Mouse (Mus musculus) megakaryocyte, adult 5-6 weeks (primary cell): ENCODE data around the gene Calm2. TPM values are rescaled to one million over a fixed set of nuclear protein-coding genes. Genes with fewer than 3 reads are reported as not detected.

Experiments used
- ATAC-seq: 2 replicates; pipeline ENCODE4 v1.8.0; 2016; ENCODE audit warnings: mild to moderate bottlenecking, inconsistent platforms; ENCODE audit not compliant: poor library complexity, severe bottlenecking
- total RNA-seq, 2 experiments: library from RNA; stranded (forward) in 1 of 2; stranded (reverse) in 1 of 2; fragments of 153-499, 151-499 nt in 1 of 2; fragments of 221-1000, 200-1000 nt in 1 of 2; gene quantifications; 2 replicates each; pipeline versions ENCODE4 v1.2.3 to v1.2.4; 2015 to 2017

The Calm2 gene
- total RNA-seq (2015) (594 and 654 TPM in 2 replicates), total RNA-seq (2017) (1,417 and 1,603 TPM in 2 replicates)

GRCm38 (mm10) chr17:87446767-87447611 lies at the start of gene Calm2:
Calm2 (minus strand) TSS chr17:87446935.
- peak; percentile 82 for ATAC-seq

- no peak for ATAC-seq
Observed at GRCm38 (mm10) chr17:87495504-87495903, 48.8 kb upstream of the Calm2 start.

GRCm38 (mm10) chr17:87494310-87494709 lies 47.6 kb upstream of the Calm2 start:
- ATAC-seq, result no peak

GRCm38 (mm10) chr17:87492286-87492685 lies 45.6 kb upstream of the Calm2 start:
- no peak for ATAC-seq

GRCm38 (mm10) chr17:87490295-87490694 lies 43.6 kb upstream of the Calm2 start:
- ATAC-seq, result no peak

GRCm38 (mm10) chr17:87485751-87486150 lies 39.0 kb upstream of the Calm2 start:
- ATAC-seq, result no peak

- ATAC-seq, result no peak
Observed at GRCm38 (mm10) chr17:87482867-87483266, 36.1 kb upstream of the Calm2 start.

GRCm38 (mm10) chr17:87478569-87478968 lies 31.8 kb upstream of the Calm2 start:
- ATAC-seq, result no peak

- no peak for ATAC-seq
Observed at GRCm38 (mm10) chr17:87477611-87478010, 30.9 kb upstream of the Calm2 start.

- ATAC-seq, result no peak
Observed at GRCm38 (mm10) chr17:87475356-87475755, 28.6 kb upstream of the Calm2 start.

- ATAC-seq, result no peak; the same call in 1 of the 2 replicates
Observed at GRCm38 (mm10) chr17:87474501-87474795, 27.7 kb upstream of the Calm2 start.

- peak; percentile 85 for ATAC-seq
Observed at GRCm38 (mm10) chr17:87473736-87474500, 27.2 kb upstream of the Calm2 start.

- ATAC-seq, result no peak
Observed at GRCm38 (mm10) chr17:87473441-87473735, 26.7 kb upstream of the Calm2 start.

GRCm38 (mm10) chr17:87472879-87473278 lies 26.1 kb upstream of the Calm2 start:
- no peak for ATAC-seq

- ATAC-seq, result no peak
Observed at GRCm38 (mm10) chr17:87471661-87472060, 24.9 kb upstream of the Calm2 start.

GRCm38 (mm10) chr17:87470797-87471196 lies 24.1 kb upstream of the Calm2 start:
- no peak for ATAC-seq

- no peak for ATAC-seq
Observed at GRCm38 (mm10) chr17:87470282-87470681, 23.5 kb upstream of the Calm2 start.

- ATAC-seq, result no peak
Observed at GRCm38 (mm10) chr17:87469428-87469827, 22.7 kb upstream of the Calm2 start.

GRCm38 (mm10) chr17:87468616-87469015 lies 21.9 kb upstream of the Calm2 start:
- no peak for ATAC-seq

- no peak for ATAC-seq
Observed at GRCm38 (mm10) chr17:87461499-87461896, 14.8 kb upstream of the Calm2 start.

- ATAC-seq, result no peak
Observed at GRCm38 (mm10) chr17:87460669-87461498, 14.1 kb upstream of the Calm2 start.
